Mouse (Mus musculus): ENCODE data around the gene Myo1h. TPM values are rescaled to one million over a fixed set of nuclear protein-coding genes. Genes with fewer than 3 reads are reported as not detected.

Myo1h gene
- polyA plus RNA-seq, 2 experiments, result 1.6 to 2.2 TPM

- 1% methylated on average over 20 of the region's 20 CpGs for WGBS
- no peak for TF ChIP-seq POLR2A (IDR thresholded peaks at IDR 0.05; ENCODE audit: borderline replicate concordance, extremely low read depth, insufficient read depth, insufficient read length)
- H3K4me3 ChIP-seq (replicated peaks; ENCODE audit: low read length), result peak overlapping the region; percentile 89
- H3K36me3 ChIP-seq (ENCODE audit: control insufficient read depth, insufficient read depth, low read length), result peaks cover 29% of the 10 kb centered on the region
- H3K4me1 ChIP-seq (ENCODE audit: control insufficient read depth, insufficient read depth, low read length), result peaks cover 26% of the 10 kb centered on the region
- H3K27me3 ChIP-seq (ENCODE audit: control insufficient read depth, insufficient read depth, low read length), result no peaks in the 10 kb centered on the region
- H3K27ac ChIP-seq (replicated peaks; ENCODE audit: low read depth, low read length), result peak overlapping the region; percentile 77
- H3K4me2 ChIP-seq (replicated peaks; ENCODE audit: low read depth, low read length, severe bottlenecking), result peak overlapping the region; percentile 89
- DNase-seq (ENCODE audit: low spot score), result no peak
- ATAC-seq (ENCODE audit: low FRiP score, low read depth), result peak; percentile 20; the same call in 1 of the 2 replicates
- peak overlapping the region; percentile 95 for H3K9ac ChIP-seq (ENCODE audit: low read depth, low read length, severe bottlenecking)
- no peaks in the 10 kb centered on the region for H3K9me3 ChIP-seq (ENCODE audit: control insufficient read depth, low read length)
Observed at GRCm38 (mm10) chr5:114379763-114380162, 90.8 kb downstream of the Myo1h start.

- DNase-seq (ENCODE audit: low spot score), result peak; percentile 92
- Histone ChIP-seq H3K4me2 (replicated peaks; ENCODE audit: low read depth, low read length, severe bottlenecking) (peak within 1 kb of the TSS; percentile 89), H3K27ac (replicated peaks; ENCODE audit: low read depth, low read length) (peak within 1 kb of the TSS; percentile 77), H3K27me3 (ENCODE audit: control insufficient read depth, insufficient read depth, low read length) (no peaks in the 10 kb centered on the region), H3K4me3 (replicated peaks; ENCODE audit: low read length) (peak within 1 kb of the TSS; percentile 89), H3K9ac (ENCODE audit: low read depth, low read length, severe bottlenecking) (peak within 1 kb of the TSS; percentile 95), H3K36me3 (ENCODE audit: control insufficient read depth, insufficient read depth, low read length) (peaks cover 28% of the 10 kb centered on the region), H3K4me1 (ENCODE audit: control insufficient read depth, insufficient read depth, low read length) (peaks cover 26% of the 10 kb centered on the region), H3K9me3 (ENCODE audit: control insufficient read depth, low read length) (no peaks in the 10 kb centered on the region)
- WGBS, result under 1% methylated on average over 69 of the region's 74 CpGs
- TF ChIP-seq POLR2A (IDR thresholded peaks at IDR 0.05; ENCODE audit: borderline replicate concordance, extremely low read depth, insufficient read depth, insufficient read length), result peak; percentile 85
- peak; percentile 96 for ATAC-seq (ENCODE audit: low FRiP score, low read depth)
Observed at GRCm38 (mm10) chr5:114380209-114381012, 91.4 kb downstream of the Myo1h start, which contains the start of the genes Kctd10 and Ube3b. TSS of gene Kctd10 (minus strand) at chr5:114380508. TSS of gene Ube3b (plus strand) at chr5:114380607.

GRCm38 (mm10) chr5:114381013-114381351 is 92.0 kb downstream of the Myo1h start:
- WGBS, result under 1% methylated on average over 15 of the region's 18 CpGs
- Histone ChIP-seq H3K27ac (replicated peaks; ENCODE audit: low read depth, low read length) (peak overlapping the region; percentile 77), H3K27me3 (ENCODE audit: control insufficient read depth, insufficient read depth, low read length) (no peaks in the 10 kb centered on the region), H3K9me3 (ENCODE audit: control insufficient read depth, low read length) (no peaks in the 10 kb centered on the region), H3K9ac (ENCODE audit: low read depth, low read length, severe bottlenecking) (peak overlapping the region; percentile 95), H3K36me3 (ENCODE audit: control insufficient read depth, insufficient read depth, low read length) (peaks cover 27% of the 10 kb centered on the region), H3K4me3 (replicated peaks; ENCODE audit: low read length) (peak overlapping the region; percentile 89), H3K4me1 (ENCODE audit: control insufficient read depth, insufficient read depth, low read length) (peaks cover 26% of the 10 kb centered on the region), H3K4me2 (replicated peaks; ENCODE audit: low read depth, low read length, severe bottlenecking) (peak overlapping the region; percentile 89)
- no peak for DNase-seq (ENCODE audit: low spot score)
- TF ChIP-seq POLR2A (IDR thresholded peaks at IDR 0.05; ENCODE audit: borderline replicate concordance, extremely low read depth, insufficient read depth, insufficient read length), result no peak
- ATAC-seq (ENCODE audit: low FRiP score, low read depth), result no peak

GRCm38 (mm10) chr5:114383184-114383904 is 94.4 kb downstream of the Myo1h start:
- H3K27ac ChIP-seq (replicated peaks; ENCODE audit: low read depth, low read length), result no peak overlapping the region
- no peak for TF ChIP-seq POLR2A (IDR thresholded peaks at IDR 0.05; ENCODE audit: borderline replicate concordance, extremely low read depth, insufficient read depth, insufficient read length)
- no peak for ATAC-seq (ENCODE audit: low FRiP score, low read depth)
- no peak for DNase-seq (ENCODE audit: low spot score)
- no peak overlapping the region for H3K4me2 ChIP-seq (replicated peaks; ENCODE audit: low read depth, low read length, severe bottlenecking)
- no peaks in the 10 kb centered on the region for H3K9me3 ChIP-seq (ENCODE audit: control insufficient read depth, low read length)
- 79% methylated on average over 9 of the region's 9 CpGs for WGBS
- no peak overlapping the region for H3K4me3 ChIP-seq (replicated peaks; ENCODE audit: low read length)
- peaks cover 17% of the 10 kb centered on the region for H3K4me1 ChIP-seq (ENCODE audit: control insufficient read depth, insufficient read depth, low read length)
- peaks cover 43% of the 10 kb centered on the region for H3K36me3 ChIP-seq (ENCODE audit: control insufficient read depth, insufficient read depth, low read length)
- H3K27me3 ChIP-seq (ENCODE audit: control insufficient read depth, insufficient read depth, low read length), result no peaks in the 10 kb centered on the region
- H3K9ac ChIP-seq (ENCODE audit: low read depth, low read length, severe bottlenecking), result no peak overlapping the region

GRCm38 (mm10) chr5:114384448-114384847 is 95.5 kb downstream of the Myo1h start:
- no peak for TF ChIP-seq POLR2A (IDR thresholded peaks at IDR 0.05; ENCODE audit: borderline replicate concordance, extremely low read depth, insufficient read depth, insufficient read length)
- ATAC-seq (ENCODE audit: low FRiP score, low read depth) (no peak), DNase-seq (ENCODE audit: low spot score) (no peak)
- WGBS, result 95% methylated on average over 8 of the region's 8 CpGs
- H3K9me3 ChIP-seq (ENCODE audit: control insufficient read depth, low read length), result no peaks in the 10 kb centered on the region
- peaks cover 55% of the 10 kb centered on the region for H3K36me3 ChIP-seq (ENCODE audit: control insufficient read depth, insufficient read depth, low read length)
- H3K4me3 ChIP-seq (replicated peaks; ENCODE audit: low read length), result no peak overlapping the region
- H3K27me3 ChIP-seq (ENCODE audit: control insufficient read depth, insufficient read depth, low read length), result no peaks in the 10 kb centered on the region
- H3K4me1 ChIP-seq (ENCODE audit: control insufficient read depth, insufficient read depth, low read length), result peaks cover 9% of the 10 kb centered on the region
- no peak overlapping the region for H3K9ac ChIP-seq (ENCODE audit: low read depth, low read length, severe bottlenecking)
- no peak overlapping the region for H3K4me2 ChIP-seq (replicated peaks; ENCODE audit: low read depth, low read length, severe bottlenecking)
- H3K27ac ChIP-seq (replicated peaks; ENCODE audit: low read depth, low read length), result no peak overlapping the region

Data from limb, embryonic 14.5 days (tissue).